Mouse (Mus musculus) embryo, embryonic 11 days (tissue): ENCODE data around the gene Aco1.
A peak's percentile ranks its signal among the peaks of the same experiment; 100 is the strongest.
"Not testable (repeated sequence)": the region's sequence is repeated elsewhere in the genome, so short reads cannot be mapped to it uniquely, and the experiment has no call there.

Experiments used
- DNase-seq: peaks from one replicate; pipeline ENCODE4 v3.0.0-alpha.2; 2015

Gene Aco1

GRCm38 (mm10) chr4:40142743-40143532, at the start of gene Aco1:
Aco1 (plus strand) TSS chr4:40143081.
- peak; percentile 97 for DNase-seq

- no peak for DNase-seq
Measured at GRCm38 (mm10) chr4:40094974-40095373, 47.9 kb upstream of the Aco1 start.

GRCm38 (mm10) chr4:40102996-40103395, 39.9 kb upstream of the Aco1 start:
- no peak for DNase-seq

- DNase-seq, result no peak
Measured at GRCm38 (mm10) chr4:40106004-40106536, 36.8 kb upstream of the Aco1 start.

GRCm38 (mm10) chr4:40108030-40108429, 34.9 kb upstream of the Aco1 start:
- DNase-seq, result no peak

GRCm38 (mm10) chr4:40113173-40113572, 29.7 kb upstream of the Aco1 start:
- DNase-seq, result no peak

GRCm38 (mm10) chr4:40121221-40121620, 21.7 kb upstream of the Aco1 start:
- no peak for DNase-seq

- not testable (repeated sequence) for DNase-seq
Measured at GRCm38 (mm10) chr4:40122291-40122690, 20.6 kb upstream of the Aco1 start.

GRCm38 (mm10) chr4:40134468-40135102, 8.3 kb upstream of the Aco1 start:
- peak; percentile 81 for DNase-seq

GRCm38 (mm10) chr4:40136519-40136918, 6.4 kb upstream of the Aco1 start:
- DNase-seq, result no peak

GRCm38 (mm10) chr4:40139663-40140255, 3.1 kb upstream of the Aco1 start:
- DNase-seq, result no peak

- no peak for DNase-seq
Measured at GRCm38 (mm10) chr4:40143533-40143871, 621 bp downstream of the Aco1 start.

- peak; percentile 20 for DNase-seq
Measured at GRCm38 (mm10) chr4:40144543-40144942, 1.7 kb downstream of the Aco1 start.

- DNase-seq, result no peak
Measured at GRCm38 (mm10) chr4:40144981-40145380, 2.1 kb downstream of the Aco1 start.

- no peak for DNase-seq
Measured at GRCm38 (mm10) chr4:40148281-40148680, 5.4 kb downstream of the Aco1 start.

- no peak for DNase-seq
Measured at GRCm38 (mm10) chr4:40150046-40150445, 7.2 kb downstream of the Aco1 start.

GRCm38 (mm10) chr4:40152771-40153170, 9.9 kb downstream of the Aco1 start:
- DNase-seq, result no peak

GRCm38 (mm10) chr4:40153500-40153899, 10.6 kb downstream of the Aco1 start:
- no peak for DNase-seq

- no peak for DNase-seq
Measured at GRCm38 (mm10) chr4:40154751-40155150, 11.9 kb downstream of the Aco1 start.

GRCm38 (mm10) chr4:40155467-40155999, 12.7 kb downstream of the Aco1 start:
- no peak for DNase-seq

GRCm38 (mm10) chr4:40156153-40156552, 13.3 kb downstream of the Aco1 start:
- DNase-seq, result no peak

GRCm38 (mm10) chr4:40156582-40157499, 14.0 kb downstream of the Aco1 start:
- DNase-seq, result no peak
